Mouse (Mus musculus) stomach, postnatal 0 days (tissue): ENCODE measurements at regions not wholly inside any gene's neighbourhood (a gene's known extent, or its start where the extent isn't known, plus 50 kb on each side); places are given as distances from the start of the nearest gene placed in this dataset.

Experiments used
- CTCF ChIP-seq: IDR thresholded peaks from 2 replicates; pipeline ENCODE4 v1.5.1; 2016; ENCODE audit warnings: antibody characterized with exemption, low read depth, mild to moderate bottlenecking, moderate library complexity
- EP300 ChIP-seq: optimal IDR thresholded peaks from 2 replicates; pipeline ENCODE3; 2016; ENCODE audit warnings: antibody characterized with exemption

DNA sequence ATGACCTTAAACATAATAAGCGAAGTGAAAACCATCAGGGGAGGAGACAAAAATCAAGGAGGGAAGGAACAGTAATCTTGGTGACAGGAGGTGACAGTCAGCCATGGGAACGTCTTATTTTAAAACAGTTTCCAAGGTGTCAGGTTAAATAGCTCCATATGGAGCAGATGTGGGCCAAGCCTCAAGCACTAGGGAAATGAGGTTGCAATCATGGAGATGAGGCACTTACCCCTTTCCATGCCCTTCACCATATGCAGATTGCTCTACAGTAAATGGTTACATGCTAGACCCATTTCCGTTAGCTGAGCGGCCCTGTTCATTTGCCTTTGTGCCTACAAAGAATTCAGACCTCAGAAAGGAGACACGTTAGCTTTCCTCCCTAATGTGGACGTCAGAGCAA lies 204.8 kb upstream of the Gm6793 start:
- TF ChIP-seq CTCF (no peak), EP300 (no peak)
